Mouse (Mus musculus) right cerebral cortex, postnatal 4 days (tissue): Measurements from ENCODE around the gene Sp110.
"Not testable (repeated sequence)": the region's sequence is repeated elsewhere in the genome, so short reads cannot be mapped to it uniquely, and the experiment has no call there.

Source experiments
- DNase-seq: peaks from one replicate; pipeline ENCODE4 v3.0.0-alpha.2; 2022

Gene Sp110

GRCm38 (mm10) chr1:85598271-85599012, at the start of gene Sp110:
Sp110 (minus strand) TSS chr1:85598817.
- not testable (repeated sequence) for DNase-seq

- DNase-seq = not testable (repeated sequence)
Measured at GRCm38 (mm10) chr1:85638144-85638543, 39.5 kb upstream of the Sp110 start.

GRCm38 (mm10) chr1:85636936-85637335, 38.3 kb upstream of the Sp110 start:
- not testable (repeated sequence) for DNase-seq

GRCm38 (mm10) chr1:85618689-85619088, 20.1 kb upstream of the Sp110 start:
- DNase-seq = not testable (repeated sequence)

GRCm38 (mm10) chr1:85617161-85617560, 18.5 kb upstream of the Sp110 start:
- not testable (repeated sequence) for DNase-seq

- not testable (repeated sequence) for DNase-seq
Measured at GRCm38 (mm10) chr1:85615819-85616218, 17.2 kb upstream of the Sp110 start.

GRCm38 (mm10) chr1:85615096-85615495, 16.5 kb upstream of the Sp110 start:
- not testable (repeated sequence) for DNase-seq

- not testable (repeated sequence) for DNase-seq
Measured at GRCm38 (mm10) chr1:85610581-85610980, 12.0 kb upstream of the Sp110 start.

GRCm38 (mm10) chr1:85608361-85608760, 9.7 kb upstream of the Sp110 start:
- DNase-seq = not testable (repeated sequence)

- DNase-seq = not testable (repeated sequence)
Measured at GRCm38 (mm10) chr1:85604341-85604740, 5.7 kb upstream of the Sp110 start.

GRCm38 (mm10) chr1:85600794-85601193, 2.2 kb upstream of the Sp110 start:
- not testable (repeated sequence) for DNase-seq

GRCm38 (mm10) chr1:85600078-85600477, 1.5 kb upstream of the Sp110 start, which contains the start of gene Sp140:
Sp140 (plus strand) TSS chr1:85600378.
- not testable (repeated sequence) for DNase-seq

GRCm38 (mm10) chr1:85592526-85592925, 6.1 kb downstream of the Sp110 start:
- not testable (repeated sequence) for DNase-seq

GRCm38 (mm10) chr1:85588697-85589096, 9.9 kb downstream of the Sp110 start:
- not testable (repeated sequence) for DNase-seq

- not testable (repeated sequence) for DNase-seq
Measured at GRCm38 (mm10) chr1:85581518-85581917, 17.1 kb downstream of the Sp110 start.

GRCm38 (mm10) chr1:85580578-85580977, 18.0 kb downstream of the Sp110 start:
- not testable (repeated sequence) for DNase-seq

- DNase-seq = not testable (repeated sequence)
Measured at GRCm38 (mm10) chr1:85580148-85580534, 18.5 kb downstream of the Sp110 start.

GRCm38 (mm10) chr1:85579199-85580147, 19.1 kb downstream of the Sp110 start:
- not testable (repeated sequence) for DNase-seq

- DNase-seq = not testable (repeated sequence)
Measured at GRCm38 (mm10) chr1:85578372-85579010, 20.1 kb downstream of the Sp110 start.

- not testable (repeated sequence) for DNase-seq
Measured at GRCm38 (mm10) chr1:85575376-85575775, 23.2 kb downstream of the Sp110 start, which contains the start of gene G530012D18Rik. G530012D18Rik (plus strand) TSS chr1:85575676.

- not testable (repeated sequence) for DNase-seq
Measured at GRCm38 (mm10) chr1:85573554-85573953, 25.1 kb downstream of the Sp110 start.

GRCm38 (mm10) chr1:85555261-85555660, 43.4 kb downstream of the Sp110 start:
- DNase-seq = not testable (repeated sequence)

- DNase-seq = not testable (repeated sequence)
Measured at GRCm38 (mm10) chr1:85546442-85546841, 52.2 kb downstream of the Sp110 start.
